Mouse (Mus musculus) heart, adult 2 months (tissue): ENCODE results near the gene Nup210l. TPM values are rescaled to one million over a fixed set of nuclear protein-coding genes. Genes with fewer than 3 reads are reported as not detected.
A peak's percentile ranks its signal among the peaks of the same experiment; 100 is the strongest.

Source experiments
- DNase-seq, 2 experiments: peaks; one replicate each; pipeline ENCODE4 v3.0.0; 2021
- H3K27ac ChIP-seq: fragments of 200-600 bp; 2 replicates; pipeline ENCODE4 v1.8.1; 2022
- H3K27me3 ChIP-seq: fragments of 200-500 bp; 2 replicates; pipeline ENCODE4 v1.6.1; 2012; ENCODE audit warnings: mild to moderate bottlenecking, low read length, inconsistent platforms, mixed read lengths; ENCODE audit not compliant: control insufficient read depth, insufficient read depth
- H3K36me3 ChIP-seq: fragments of 200-500 bp; 2 replicates; pipeline ENCODE4 v1.6.1; 2012; ENCODE audit warnings: low read length, inconsistent platforms; ENCODE audit not compliant: control insufficient read depth, insufficient read depth
- H3K4me1 ChIP-seq: fragments of 200-500 bp; 2 replicates; pipeline ENCODE4 v1.6.1; 2011; ENCODE audit warnings: low read length; ENCODE audit not compliant: control insufficient read depth, insufficient read depth
- H3K4me3 ChIP-seq: fragments of 200-600 bp; 2 replicates; pipeline ENCODE4 v1.8.1; 2022
- H3K79me2 ChIP-seq: fragments of 200-500 bp; replicated peaks from 2 replicates; pipeline ENCODE4 v1.6.1; 2012; ENCODE audit warnings: mild to moderate bottlenecking, inconsistent platforms, low read length, moderate library complexity, mixed read lengths; ENCODE audit not compliant: control insufficient read depth, insufficient read depth
- H3K9ac ChIP-seq: fragments of 200-500 bp; 2 replicates; pipeline ENCODE4 v1.6.1; 2012; ENCODE audit warnings: low read depth, mild to moderate bottlenecking, control low read depth, inconsistent platforms, low read length, mixed read lengths
- CTCF ChIP-seq: fragments of 200-600 bp; IDR thresholded peaks from 2 replicates; pipeline ENCODE4 v1.8.1; 2022; ENCODE audit warnings: antibody characterized with exemption, mild to moderate bottlenecking, moderate library complexity
- EP300 ChIP-seq: fragments of 200-500 bp; IDR thresholded peaks from 2 replicates; pipeline ENCODE4 v1.6.1; 2011; ENCODE audit warnings: low read depth, low read length, control low read depth; ENCODE audit not compliant: insufficient read depth
- POLR2A ChIP-seq: fragments of 200-500 bp; IDR thresholded peaks from 2 replicates; pipeline ENCODE4 v1.6.1; 2011; ENCODE audit warnings: mild to moderate bottlenecking, low read depth, low read length, control low read depth; ENCODE audit not compliant: insufficient read depth
- WGBS: fragments of 180-500 bp; shearing (Covaris S2); methylation state at CpG from one replicate; pipeline ENCODE4 v1.1.7; 2018; 5-methylcytosine and 5-hydroxymethylcytosine counted together
- intact Hi-C: fragments of 180-260 bp; cut with DNase I; formaldehyde crosslinking; loops from one replicate; pipeline ENCODE4 v1.15.1; 2025
- polyA plus RNA-seq: library from polyadenylated mRNA; depleted of rRNA; stranded (reverse); fragments of >200 nt; gene quantifications from 2 replicates; pipeline ENCODE4 v1.2.3, GENCODE M21; 2012
- total RNA-seq, 2 experiments: library from RNA; stranded (reverse); gene quantifications; 2 replicates each; pipeline ENCODE4 v1.2.3; 2021

Gene Nup210l
- total and polyA plus RNA-seq, 3 experiments: 0.11 to 0.14 (median 0.13) TPM

DNA sequence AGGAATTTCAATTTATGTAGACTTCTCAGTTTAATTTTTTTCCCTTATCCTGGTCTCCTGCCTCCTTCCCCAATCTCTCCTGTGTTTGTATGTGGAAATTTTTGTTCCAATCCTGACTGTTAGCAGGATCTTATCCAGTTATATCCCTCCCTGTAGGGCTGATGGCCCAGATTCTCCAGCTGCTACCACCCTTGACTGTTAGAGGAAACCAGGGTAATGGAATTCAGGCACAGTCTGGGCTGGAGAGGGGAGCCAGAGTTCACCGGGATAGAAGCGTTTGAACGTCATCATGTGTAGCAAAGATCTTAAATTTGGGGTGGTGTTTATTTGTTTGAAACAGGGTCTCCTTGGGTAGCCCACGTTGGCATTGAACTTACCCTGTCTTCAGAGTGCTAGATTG lies 19.1 kb upstream of the Nup210l start:
- H3K36me3 ChIP-seq: peaks cover 20% of the 10 kb centered on the region
- intact Hi-C loops: no loop called here
- TF ChIP-seq POLR2A (no peak), EP300 (no peak), CTCF (no peak)

DNA sequence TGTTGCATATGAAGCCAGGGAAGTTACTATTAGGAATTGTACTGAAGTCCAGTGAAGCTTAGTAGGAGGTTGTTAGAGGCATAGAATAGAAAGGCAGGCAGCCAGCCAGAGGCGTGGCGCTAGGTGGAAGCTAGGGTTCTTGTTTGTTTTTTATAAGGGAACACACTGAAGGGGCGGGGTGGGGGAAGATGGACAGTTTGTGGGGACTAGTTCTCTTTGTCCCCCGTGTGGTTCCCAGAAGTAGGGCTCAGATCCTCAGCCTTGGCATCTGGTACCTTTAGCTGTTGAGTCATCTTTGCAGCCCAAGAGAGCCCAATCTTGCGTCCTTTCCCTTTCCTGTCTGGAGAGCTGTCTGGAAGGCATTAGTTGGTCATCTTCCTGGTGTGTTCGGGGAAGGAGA lies 18.7 kb upstream of the Nup210l start:
- TF ChIP-seq POLR2A (no peak), CTCF (0 out of 2 replicates have a peak, but pooled peaks have one; percentile 11)
- no peak overlapping the region; the same call in 1 of the 2 replicates for H3K4me3 ChIP-seq
- WGBS: 36% methylated on average over 6 of the region's 6 CpGs
- peaks cover 9% of the 10 kb centered on the region for H3K79me2 ChIP-seq
- H3K27me3 ChIP-seq: no peaks in the 10 kb centered on the region
- peaks cover 20% of the 10 kb centered on the region for H3K36me3 ChIP-seq
- H3K9ac ChIP-seq: no peak overlapping the region
- peaks cover 28% of the 10 kb centered on the region for H3K4me1 ChIP-seq
- peak overlapping the region; percentile 63 for H3K27ac ChIP-seq
- peak; percentile 44 to 47 for DNase-seq
- intact Hi-C loops: no loop called here

More for the DNA sequence above, 19.1 kb upstream of the Nup210l start:
- Histone ChIP-seq H3K79me2 (peaks cover 9% of the 10 kb centered on the region), H3K9ac (no peak overlapping the region), H3K27me3 (no peaks in the 10 kb centered on the region), H3K4me1 (peaks cover 28% of the 10 kb centered on the region), H3K27ac (peak overlapping the region; percentile 63), H3K4me3 (no peak overlapping the region)
- peak; percentile 32 to 36 for DNase-seq
- 29% methylated on average over 4 of the region's 4 CpGs for WGBS

DNA sequence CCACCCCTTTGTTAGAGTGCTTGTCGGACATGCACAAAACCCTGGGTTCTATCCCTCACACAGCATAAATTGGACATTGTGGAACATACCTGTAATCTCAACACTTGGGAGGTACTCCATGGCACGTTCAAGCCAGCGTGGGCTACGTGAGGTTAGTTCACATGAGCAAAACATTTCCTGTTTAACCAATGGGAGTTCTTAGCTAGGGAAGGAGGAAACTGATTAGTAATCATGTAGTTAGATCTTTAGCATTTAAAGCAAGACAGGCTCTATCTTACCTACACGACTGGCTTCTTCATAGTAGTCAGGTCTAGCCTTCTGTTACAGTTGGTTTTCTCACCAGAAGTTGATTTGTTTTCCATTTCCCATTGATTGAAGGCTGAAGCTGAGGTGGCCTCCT lies 17.9 kb upstream of the Nup210l start:
- Histone ChIP-seq H3K4me3 (no peak overlapping the region), H3K27me3 (no peaks in the 10 kb centered on the region), H3K79me2 (peaks cover 9% of the 10 kb centered on the region), H3K4me1 (peaks cover 28% of the 10 kb centered on the region), H3K9ac (no peak overlapping the region), H3K36me3 (peaks cover 20% of the 10 kb centered on the region), H3K27ac (peak overlapping the region; percentile 43)
- 41% methylated on average over 5 of the region's 5 CpGs for WGBS
- DNase-seq: no peak
- TF ChIP-seq CTCF: no peak
- intact Hi-C loops: no loop called here

DNA sequence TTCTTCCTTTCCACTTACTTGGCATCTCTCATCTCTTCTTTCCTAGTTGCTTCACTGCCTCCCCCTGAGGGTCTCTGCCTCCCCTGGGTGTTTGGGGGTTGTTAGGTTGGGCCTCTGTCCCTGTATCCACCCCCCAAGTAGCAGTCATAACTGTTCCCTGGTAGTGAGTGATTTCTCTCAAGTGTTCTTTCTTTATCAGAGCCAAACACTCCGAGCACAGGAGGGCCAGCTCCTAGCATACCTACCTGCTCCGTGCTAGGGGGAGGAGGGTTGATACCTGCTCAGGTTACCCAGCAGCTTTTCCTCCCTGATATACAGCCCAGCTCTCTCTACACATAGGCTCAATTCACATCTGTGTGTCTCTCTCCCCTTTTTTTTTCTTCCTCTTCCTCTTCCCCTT lies 15.3 kb upstream of the Nup210l start:
- DNase-seq: no peak
- Histone ChIP-seq H3K9ac (no peak overlapping the region), H3K27ac (no peak overlapping the region), H3K27me3 (no peaks in the 10 kb centered on the region), H3K36me3 (peaks cover 17% of the 10 kb centered on the region), H3K4me3 (no peak overlapping the region), H3K79me2 (peaks cover 4% of the 10 kb centered on the region), H3K4me1 (peaks cover 16% of the 10 kb centered on the region)
- 86% methylated on average over 2 of the region's 2 CpGs for WGBS
- TF ChIP-seq POLR2A: no peak
- no peak for TF ChIP-seq CTCF
- no peak for TF ChIP-seq EP300
- intact Hi-C loops: no loop called here

DNA sequence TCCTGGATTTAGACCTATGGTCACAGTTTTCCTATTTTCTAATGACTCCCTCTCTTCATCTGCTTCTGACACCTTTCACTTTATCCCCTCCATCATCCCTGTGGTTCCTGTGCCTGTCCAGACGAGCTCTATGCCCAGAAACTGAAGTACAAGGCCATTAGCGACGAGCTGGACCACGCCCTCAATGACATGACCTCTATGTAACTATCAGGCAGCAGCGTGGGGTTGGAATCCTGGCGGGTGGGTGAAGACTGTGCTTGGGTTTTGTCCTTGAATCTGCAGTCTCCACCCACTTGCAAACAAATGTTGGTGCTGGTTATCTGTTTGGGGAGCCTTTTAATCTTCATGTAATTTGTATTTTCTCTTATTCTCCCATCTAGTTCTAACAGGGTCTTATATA lies 13.0 kb upstream of the Nup210l start:
- no peak for TF ChIP-seq POLR2A
- no peak for TF ChIP-seq CTCF
- TF ChIP-seq EP300: no peak
- DNase-seq: no peak
- peaks cover 2% of the 10 kb centered on the region for H3K4me1 ChIP-seq
- H3K9ac ChIP-seq: no peak overlapping the region
- H3K36me3 ChIP-seq: peaks cover 1% of the 10 kb centered on the region
- H3K79me2 ChIP-seq: no peaks in the 10 kb centered on the region; the same call in 1 of the 2 replicates
- H3K4me3 ChIP-seq: no peak overlapping the region
- no peaks in the 10 kb centered on the region for H3K27me3 ChIP-seq
- H3K27ac ChIP-seq: no peak overlapping the region
- 52% methylated on average over 6 of the region's 6 CpGs for WGBS
- intact Hi-C loops: no loop called here

DNA sequence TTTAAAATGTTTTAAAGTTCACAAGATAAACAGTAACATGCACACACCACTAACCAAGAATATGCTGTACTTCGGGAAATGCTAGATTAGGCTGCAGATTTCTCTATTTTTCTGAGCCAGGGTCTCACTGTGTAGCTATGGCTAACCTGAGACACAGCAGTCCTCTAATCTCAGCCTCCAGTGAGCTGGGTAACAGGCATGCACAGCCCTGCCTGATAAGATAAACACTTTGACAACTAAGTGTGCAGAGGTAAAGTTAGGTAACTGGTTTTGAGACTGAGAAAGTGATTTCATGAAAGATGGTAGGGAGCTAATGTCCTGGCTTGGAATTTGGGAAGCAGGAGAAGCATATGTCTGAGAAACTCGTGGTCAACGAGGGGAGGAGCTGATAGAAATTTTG lies 9.5 kb upstream of the Nup210l start:
- H3K4me3 ChIP-seq: no peak overlapping the region
- TF ChIP-seq EP300: no peak
- no peak for TF ChIP-seq CTCF
- TF ChIP-seq POLR2A: no peak
- no peak overlapping the region for H3K9ac ChIP-seq
- intact Hi-C loops: no loop called here
- no peaks in the 10 kb centered on the region for H3K27me3 ChIP-seq
- no peak overlapping the region for H3K27ac ChIP-seq
- H3K79me2 ChIP-seq: no peaks in the 10 kb centered on the region
- H3K36me3 ChIP-seq: no peaks in the 10 kb centered on the region; the same call in 1 of the 2 replicates
- DNase-seq: no peak
- 69% methylated on average over 3 of the region's 3 CpGs for WGBS
- no peaks in the 10 kb centered on the region for H3K4me1 ChIP-seq
